Mouse (Mus musculus): ENCODE measurements around the gene Cacna1c. TPM values are rescaled to one million over a fixed set of nuclear protein-coding genes. Genes with fewer than 3 reads are reported as not detected.

The Cacna1c gene
- polyA plus RNA-seq, 2 experiments = 8.9 to 29.0 TPM

- Histone ChIP-seq H3K4me3 (replicated peaks; ENCODE audit: low read length) (no peak overlapping the region), H3K4me1 (ENCODE audit: control insufficient read depth, insufficient read depth, low read length) (peaks cover 17% of the 10 kb centered on the region), H3K27me3 (ENCODE audit: control insufficient read depth, insufficient read depth, low read length) (no peaks in the 10 kb centered on the region), H3K9ac (ENCODE audit: low read depth, low read length, severe bottlenecking) (no peak overlapping the region), H3K27ac (replicated peaks; ENCODE audit: low read depth, low read length) (no peak overlapping the region), H3K9me3 (ENCODE audit: control insufficient read depth, low read length) (no peaks in the 10 kb centered on the region), H3K36me3 (ENCODE audit: control insufficient read depth, insufficient read depth, low read length) (no peaks in the 10 kb centered on the region), H3K4me2 (replicated peaks; ENCODE audit: low read depth, low read length, severe bottlenecking) (no peak overlapping the region)
- ATAC-seq (ENCODE audit: low FRiP score, low read depth) (no peak), DNase-seq (ENCODE audit: low spot score) (no peak)
- 84% methylated on average over 5 of the region's 5 CpGs for WGBS
- no peak for TF ChIP-seq POLR2A (IDR thresholded peaks at IDR 0.05; ENCODE audit: borderline replicate concordance, extremely low read depth, insufficient read depth, insufficient read length)
Observed at GRCm38 (mm10) chr6:118830851-118831250, 365.4 kb downstream of the Cacna1c start.

GRCm38 (mm10) chr6:118828187-118828586 is 368.0 kb downstream of the Cacna1c start:
- Histone ChIP-seq H3K27ac (replicated peaks; ENCODE audit: low read depth, low read length) (peak overlapping the region; percentile 48), H3K9me3 (ENCODE audit: control insufficient read depth, low read length) (no peaks in the 10 kb centered on the region), H3K4me2 (replicated peaks; ENCODE audit: low read depth, low read length, severe bottlenecking) (no peak overlapping the region), H3K36me3 (ENCODE audit: control insufficient read depth, insufficient read depth, low read length) (no peaks in the 10 kb centered on the region), H3K4me1 (ENCODE audit: control insufficient read depth, insufficient read depth, low read length) (peaks cover 12% of the 10 kb centered on the region), H3K27me3 (ENCODE audit: control insufficient read depth, insufficient read depth, low read length) (no peaks in the 10 kb centered on the region), H3K9ac (ENCODE audit: low read depth, low read length, severe bottlenecking) (no peak overlapping the region; the same call in 1 of the 2 replicates), H3K4me3 (replicated peaks; ENCODE audit: low read length) (no peak overlapping the region)
- DNase-seq (ENCODE audit: low spot score) = no peak
- TF ChIP-seq POLR2A (IDR thresholded peaks at IDR 0.05; ENCODE audit: borderline replicate concordance, extremely low read depth, insufficient read depth, insufficient read length) = no peak
- no peak for ATAC-seq (ENCODE audit: low FRiP score, low read depth)
- 61% methylated on average over 4 of the region's 4 CpGs for WGBS

GRCm38 (mm10) chr6:118827560-118827959 is 368.7 kb downstream of the Cacna1c start:
- WGBS = 40% methylated on average over 8 of the region's 8 CpGs
- Histone ChIP-seq H3K4me1 (ENCODE audit: control insufficient read depth, insufficient read depth, low read length) (peaks cover 12% of the 10 kb centered on the region), H3K4me2 (replicated peaks; ENCODE audit: low read depth, low read length, severe bottlenecking) (no peak overlapping the region), H3K4me3 (replicated peaks; ENCODE audit: low read length) (no peak overlapping the region), H3K36me3 (ENCODE audit: control insufficient read depth, insufficient read depth, low read length) (no peaks in the 10 kb centered on the region), H3K27ac (replicated peaks; ENCODE audit: low read depth, low read length) (peak overlapping the region; percentile 48), H3K9ac (ENCODE audit: low read depth, low read length, severe bottlenecking) (no peak overlapping the region; the same call in 1 of the 2 replicates), H3K9me3 (ENCODE audit: control insufficient read depth, low read length) (no peaks in the 10 kb centered on the region), H3K27me3 (ENCODE audit: control insufficient read depth, insufficient read depth, low read length) (no peaks in the 10 kb centered on the region)
- no peak for DNase-seq (ENCODE audit: low spot score)
- ATAC-seq (ENCODE audit: low FRiP score, low read depth) = peak; percentile 42
- TF ChIP-seq POLR2A (IDR thresholded peaks at IDR 0.05; ENCODE audit: borderline replicate concordance, extremely low read depth, insufficient read depth, insufficient read length) = no peak

- Histone ChIP-seq H3K27me3 (ENCODE audit: control insufficient read depth, insufficient read depth, low read length) (no peaks in the 10 kb centered on the region), H3K4me2 (replicated peaks; ENCODE audit: low read depth, low read length, severe bottlenecking) (no peak overlapping the region), H3K4me1 (ENCODE audit: control insufficient read depth, insufficient read depth, low read length) (peaks cover 20% of the 10 kb centered on the region), H3K9ac (ENCODE audit: low read depth, low read length, severe bottlenecking) (no peak overlapping the region), H3K4me3 (replicated peaks; ENCODE audit: low read length) (no peak overlapping the region), H3K36me3 (ENCODE audit: control insufficient read depth, insufficient read depth, low read length) (no peaks in the 10 kb centered on the region), H3K9me3 (ENCODE audit: control insufficient read depth, low read length) (no peaks in the 10 kb centered on the region), H3K27ac (replicated peaks; ENCODE audit: low read depth, low read length) (no peak overlapping the region)
- WGBS = 59% methylated on average over 6 of the region's 6 CpGs
- ATAC-seq (ENCODE audit: low FRiP score, low read depth) (no peak; the same call in 1 of the 2 replicates), DNase-seq (ENCODE audit: low spot score) (peak; percentile 30)
- TF ChIP-seq POLR2A (IDR thresholded peaks at IDR 0.05; ENCODE audit: borderline replicate concordance, extremely low read depth, insufficient read depth, insufficient read length) = no peak
Observed at GRCm38 (mm10) chr6:118825400-118825871, 370.8 kb downstream of the Cacna1c start.

- Histone ChIP-seq H3K36me3 (ENCODE audit: control insufficient read depth, insufficient read depth, low read length) (no peaks in the 10 kb centered on the region), H3K4me3 (replicated peaks; ENCODE audit: low read length) (no peak overlapping the region), H3K9me3 (ENCODE audit: control insufficient read depth, low read length) (no peaks in the 10 kb centered on the region), H3K9ac (ENCODE audit: low read depth, low read length, severe bottlenecking) (no peak overlapping the region), H3K27me3 (ENCODE audit: control insufficient read depth, insufficient read depth, low read length) (no peaks in the 10 kb centered on the region), H3K4me2 (replicated peaks; ENCODE audit: low read depth, low read length, severe bottlenecking) (no peak overlapping the region), H3K4me1 (ENCODE audit: control insufficient read depth, insufficient read depth, low read length) (peaks cover 8% of the 10 kb centered on the region; the same call in 1 of the 2 replicates), H3K27ac (replicated peaks; ENCODE audit: low read depth, low read length) (no peak overlapping the region)
- DNase-seq (ENCODE audit: low spot score) (no peak), ATAC-seq (ENCODE audit: low FRiP score, low read depth) (no peak)
- WGBS = 75% methylated on average over 5 of the region's 5 CpGs
- TF ChIP-seq POLR2A (IDR thresholded peaks at IDR 0.05; ENCODE audit: borderline replicate concordance, extremely low read depth, insufficient read depth, insufficient read length) = no peak
Observed at GRCm38 (mm10) chr6:118821536-118821935, 374.7 kb downstream of the Cacna1c start.

All from limb, embryonic 14.5 days (tissue).